Mouse (Mus musculus) limb, embryonic 14.5 days (tissue): Measurements from ENCODE around the gene Ephb6. TPM values are rescaled to one million over a fixed set of nuclear protein-coding genes. Genes with fewer than 3 reads are reported as not detected.

ENCODE experiments used
- ATAC-seq: fragments of 200-750 bp; cut with Nextera tagmentation; 2 replicates; pipeline ENCODE4 v1.8.0; 2017; ENCODE audit warnings: low read depth, moderate number of reproducible peaks, moderate TSS enrichment; ENCODE audit not compliant: low FRiP score
- DNase-seq: peaks from one replicate; pipeline ENCODE4 v3.0.0-alpha.2; 2015; ENCODE audit warnings: low spot score
- H3K27ac ChIP-seq: fragments of 300-500 bp; sonication (generic); replicated peaks from 2 replicates; pipeline ENCODE4 v1.5.1; 2014; ENCODE audit warnings: low read depth, mild to moderate bottlenecking, low read length, moderate library complexity, mixed read lengths
- H3K27me3 ChIP-seq: fragments of 300-500 bp; sonication (generic); 2 replicates; pipeline ENCODE4 v1.6.1; 2014; ENCODE audit warnings: low read length, mixed read lengths; ENCODE audit not compliant: control insufficient read depth, insufficient read depth
- H3K36me3 ChIP-seq: fragments of 300-500 bp; sonication (generic); 2 replicates; pipeline ENCODE4 v1.6.1; 2014; ENCODE audit warnings: mild to moderate bottlenecking, low read length, moderate library complexity, mixed read lengths; ENCODE audit not compliant: control insufficient read depth, insufficient read depth
- H3K4me1 ChIP-seq: fragments of 300-500 bp; sonication (generic); 2 replicates; pipeline ENCODE4 v1.6.1; 2014; ENCODE audit warnings: antibody characterized with exemption, low read length, mixed read lengths; ENCODE audit not compliant: control insufficient read depth, insufficient read depth
- H3K4me2 ChIP-seq: fragments of 300-500 bp; sonication (generic); replicated peaks from 2 replicates; pipeline ENCODE4 v1.6.1; 2014; ENCODE audit warnings: low read depth, mild to moderate bottlenecking, low read length, moderate library complexity; ENCODE audit not compliant: severe bottlenecking
- H3K4me3 ChIP-seq: fragments of 300-500 bp; sonication (generic); replicated peaks from 2 replicates; pipeline ENCODE4 v1.5.1; 2014; ENCODE audit warnings: low read length
- H3K9ac ChIP-seq: fragments of 300-500 bp; sonication (generic); 2 replicates; pipeline ENCODE4 v1.6.1; 2014; ENCODE audit warnings: mild to moderate bottlenecking, low read depth, low read length, moderate library complexity; ENCODE audit not compliant: severe bottlenecking
- H3K9me3 ChIP-seq: fragments of 300-500 bp; sonication (generic); 2 replicates; pipeline ENCODE4 v1.6.1; 2016; ENCODE audit warnings: low read length; ENCODE audit not compliant: control insufficient read depth
- POLR2A ChIP-seq: fragments of 200-500 bp; IDR thresholded peaks from 2 replicates; pipeline ENCODE4 v1.8.0; 2012; ENCODE audit warnings: inconsistent platforms, mild to moderate bottlenecking, moderate library complexity, borderline replicate concordance; ENCODE audit not compliant: insufficient read depth, insufficient read length; ENCODE audit errors: extremely low read depth
- WGBS: fragments of 180-500 bp; shearing (Covaris S2); extraction: QIAGEN DNeasy Blood & Tissue Kit; methylation state at CpG from one replicate; pipeline ENCODE4 v1.1.7; 2014; 5-methylcytosine and 5-hydroxymethylcytosine counted together
- polyA plus RNA-seq, 2 experiments: library from polyadenylated mRNA; depleted of rRNA in 1 of 2; stranded (reverse) in 1 of 2; unstranded in 1 of 2; fragments of >200 nt; fragmentation: Nextera tagmentation in 1 of 2; extraction: Ambion mirVana in 1 of 2; gene quantifications; 2 replicates each; pipeline versions ENCODE4 v1.2.1 to v1.2.3; 2012 to 2014

Gene Ephb6
- polyA plus RNA-seq (2012; rRNA removed) (16.6 and 23.6 TPM in 2 replicates), polyA plus RNA-seq (2014; fragmentation: Nextera tagmentation; extraction: Ambion mirVana) (16.7 and 18.8 TPM in 2 replicates)

DNA sequence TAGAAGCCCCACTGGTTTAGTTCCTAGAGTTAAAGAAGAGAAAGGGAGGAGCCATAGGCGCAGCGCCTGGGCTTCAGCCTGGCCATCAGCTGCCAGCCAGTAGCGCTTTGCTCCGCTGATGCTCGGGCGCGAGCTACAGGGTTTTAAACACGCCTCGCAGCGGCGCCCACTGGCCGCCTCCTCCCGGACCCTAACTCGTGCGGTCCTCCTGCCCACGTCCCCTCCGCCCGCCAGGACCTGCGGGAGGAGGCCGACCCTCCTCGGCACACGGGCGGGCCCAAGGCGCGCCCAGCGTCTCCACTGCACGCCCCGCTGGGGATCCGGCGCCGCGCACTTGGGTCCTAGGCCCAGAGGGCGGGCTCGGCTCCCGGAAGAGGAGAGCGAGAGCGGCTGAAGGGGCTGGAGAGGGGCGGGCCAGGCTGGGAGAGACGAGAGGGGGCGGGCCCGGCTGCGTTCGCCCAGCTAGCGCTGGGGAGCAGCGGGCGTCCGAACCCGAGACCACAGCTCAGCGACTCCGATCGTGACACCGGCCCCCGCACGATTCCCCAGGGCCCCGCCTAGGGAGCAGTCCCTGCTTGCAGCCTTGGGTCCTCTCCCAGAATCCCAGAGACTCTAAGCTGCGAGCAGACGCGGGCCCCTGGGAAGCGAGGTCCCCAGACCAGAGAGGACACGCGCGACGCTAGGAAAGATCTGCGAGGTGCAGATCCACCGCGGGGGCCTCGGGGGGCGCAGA lies at the start of gene Ephb6:
Gene Ephb6, plus strand, starts transcription at position 422 of the 733 bp plus-strand sequence.
- Histone ChIP-seq H3K4me1 (peaks cover 6% of the 10 kb centered on the region; the same call in 1 of the 2 replicates), H3K9me3 (no peaks in the 10 kb centered on the region), H3K4me3 (peak within 1 kb of the TSS; percentile 69), H3K27ac (peak within 1 kb of the TSS; percentile 87), H3K9ac (peak within 1 kb of the TSS; percentile 81), H3K4me2 (peak within 1 kb of the TSS; percentile 93), H3K36me3 (no peaks in the 10 kb centered on the region), H3K27me3 (no peaks in the 10 kb centered on the region)
- ATAC-seq (peak; percentile 95), DNase-seq (peak; percentile 80)
- under 1% methylated on average over 50 of the region's 68 CpGs for WGBS
- TF ChIP-seq POLR2A: peak; percentile 54; the same call in 1 of the 2 replicates

DNA sequence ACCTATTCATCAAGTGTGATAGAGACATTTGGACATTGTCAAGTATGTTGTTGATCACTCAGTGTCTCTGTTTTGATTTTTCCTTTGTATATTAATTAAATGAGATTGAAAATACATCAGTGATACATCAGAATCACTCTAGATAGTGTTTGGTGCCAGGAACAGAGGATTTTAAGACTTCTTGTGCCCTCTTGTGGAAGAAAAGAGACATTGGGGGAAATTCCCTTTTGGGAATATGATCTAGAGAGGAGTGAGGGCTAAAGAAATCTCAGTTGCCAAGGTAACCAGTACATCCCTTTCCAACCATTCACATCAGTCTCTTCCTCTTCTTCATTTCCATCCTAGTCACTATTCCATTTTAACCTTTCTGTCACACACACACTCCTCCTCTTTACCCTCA lies 48.9 kb upstream of the Ephb6 start:
- no peak overlapping the region for H3K9ac ChIP-seq
- H3K27me3 ChIP-seq: no peaks in the 10 kb centered on the region
- no peaks in the 10 kb centered on the region for H3K4me1 ChIP-seq
- no peak overlapping the region for H3K27ac ChIP-seq
- no peak for DNase-seq
- H3K9me3 ChIP-seq: no peaks in the 10 kb centered on the region
- no peaks in the 10 kb centered on the region for H3K36me3 ChIP-seq
- no peak overlapping the region for H3K4me2 ChIP-seq
- ATAC-seq: no peak
- no peak for TF ChIP-seq POLR2A
- H3K4me3 ChIP-seq: no peak overlapping the region

DNA sequence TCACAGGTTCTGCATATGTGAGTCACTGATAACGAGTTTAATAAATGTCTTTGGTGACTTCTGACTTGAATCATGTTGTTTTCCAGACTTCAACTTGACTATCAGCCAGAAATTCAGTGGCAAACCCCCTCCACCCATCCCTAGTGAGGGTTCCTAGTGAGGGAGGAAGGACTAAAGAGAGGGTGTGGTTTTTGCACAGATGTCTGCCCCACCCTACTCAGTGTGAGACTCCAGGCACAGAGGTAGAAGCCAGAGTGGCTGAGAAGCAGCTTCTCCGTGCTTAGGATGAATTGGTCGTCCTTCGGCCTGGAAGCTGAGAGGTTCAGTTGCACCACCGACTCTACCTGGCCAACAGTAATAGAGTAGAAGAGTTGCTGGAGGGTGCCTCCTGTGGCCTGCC lies 47.8 kb upstream of the Ephb6 start:
- Histone ChIP-seq H3K27me3 (no peaks in the 10 kb centered on the region), H3K36me3 (no peaks in the 10 kb centered on the region), H3K4me3 (no peak overlapping the region), H3K9ac (no peak overlapping the region), H3K27ac (no peak overlapping the region), H3K4me1 (no peaks in the 10 kb centered on the region), H3K9me3 (no peaks in the 10 kb centered on the region), H3K4me2 (no peak overlapping the region)
- 74% methylated on average over 5 of the region's 5 CpGs for WGBS
- no peak for DNase-seq
- no peak for TF ChIP-seq POLR2A
- no peak for ATAC-seq

DNA sequence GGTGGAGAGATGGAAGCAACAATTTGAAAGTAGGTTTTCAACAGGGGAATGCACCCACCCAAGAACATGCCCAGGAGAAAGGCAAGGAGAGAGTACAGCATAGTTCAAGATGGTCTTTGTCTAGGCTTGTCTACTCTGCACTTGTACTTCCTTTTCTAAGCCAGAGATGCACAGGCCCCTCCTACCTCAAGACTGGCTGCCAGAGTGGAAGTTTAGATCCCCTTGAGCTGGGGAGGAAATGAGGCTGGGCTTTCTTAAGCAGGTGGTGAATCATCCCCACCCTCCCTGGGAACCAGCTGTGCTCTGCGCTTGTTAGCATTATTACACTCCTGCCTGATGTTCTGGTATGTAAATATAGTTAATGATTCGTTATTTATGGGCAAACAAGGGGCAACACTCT lies 47.0 kb upstream of the Ephb6 start:
- Histone ChIP-seq H3K4me1 (no peaks in the 10 kb centered on the region), H3K27ac (no peak overlapping the region), H3K36me3 (no peaks in the 10 kb centered on the region), H3K9ac (no peak overlapping the region), H3K27me3 (no peaks in the 10 kb centered on the region), H3K4me2 (no peak overlapping the region), H3K9me3 (no peaks in the 10 kb centered on the region), H3K4me3 (no peak overlapping the region)
- 38% methylated on average over 2 of the region's 2 CpGs for WGBS
- no peak for ATAC-seq
- TF ChIP-seq POLR2A: no peak
- no peak for DNase-seq

DNA sequence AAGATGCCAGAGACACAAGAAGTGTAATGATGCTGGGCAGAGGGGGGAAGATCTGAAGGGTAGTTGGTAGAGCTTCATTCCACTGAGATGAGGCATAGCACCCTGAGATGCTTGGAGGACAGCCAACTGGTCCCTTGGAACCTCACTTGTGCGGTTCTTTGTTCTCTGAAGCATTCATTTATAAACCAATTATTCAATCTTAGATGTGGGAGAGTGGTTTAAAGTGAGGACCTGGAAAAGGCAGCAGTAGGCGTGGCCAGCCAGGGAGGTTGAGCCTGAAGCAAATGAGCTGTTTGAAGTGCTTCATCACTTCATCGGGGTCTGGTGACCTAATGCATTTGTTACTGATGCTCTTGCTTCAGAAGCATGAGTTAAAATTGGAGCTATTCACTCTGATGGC lies 46.0 kb upstream of the Ephb6 start:
- ATAC-seq (no peak), DNase-seq (no peak)
- Histone ChIP-seq H3K4me1 (no peaks in the 10 kb centered on the region), H3K27ac (no peak overlapping the region), H3K9ac (no peak overlapping the region), H3K36me3 (no peaks in the 10 kb centered on the region), H3K4me3 (no peak overlapping the region), H3K9me3 (no peaks in the 10 kb centered on the region), H3K27me3 (no peaks in the 10 kb centered on the region), H3K4me2 (no peak overlapping the region)
- no peak for TF ChIP-seq POLR2A
- 36% methylated on average over 3 of the region's 3 CpGs for WGBS
